Mouse (Mus musculus) small intestine, adult 2 months (tissue): ENCODE data around the gene Wnk2. TPM values are rescaled to one million over a fixed set of nuclear protein-coding genes. Genes with fewer than 3 reads are reported as not detected.

Experiments used
- H3K27ac ChIP-seq: fragments of 200-500 bp; 2 replicates; pipeline ENCODE4 v1.5.1; 2012; ENCODE audit warnings: low read depth, low read length, control low read depth, inconsistent platforms; ENCODE audit not compliant: insufficient read depth
- H3K27me3 ChIP-seq: fragments of 200-500 bp; 2 replicates; pipeline ENCODE4 v1.6.1; 2012; ENCODE audit warnings: mild to moderate bottlenecking, moderate library complexity, low read length, inconsistent platforms; ENCODE audit not compliant: control insufficient read depth, insufficient read depth
- H3K36me3 ChIP-seq: fragments of 200-500 bp; 2 replicates; pipeline ENCODE4 v1.6.1; 2012; ENCODE audit warnings: mild to moderate bottlenecking, low read length, control low read depth, inconsistent platforms; ENCODE audit not compliant: control insufficient read depth, insufficient read depth
- H3K4me1 ChIP-seq: fragments of 200-500 bp; 2 replicates; pipeline ENCODE4 v1.6.1; 2012; ENCODE audit warnings: low read length, inconsistent platforms, mixed read lengths; ENCODE audit not compliant: control insufficient read depth, insufficient read depth, insufficient read length
- H3K4me3 ChIP-seq: fragments of 200-500 bp; 2 replicates; pipeline ENCODE4 v1.5.1; 2012; ENCODE audit warnings: low read depth, mild to moderate bottlenecking, control low read depth, inconsistent platforms, low read length, moderate library complexity
- CTCF ChIP-seq: fragments of 200-500 bp; IDR thresholded peaks from 2 replicates; pipeline ENCODE4 v1.5.1; 2012; ENCODE audit warnings: low read depth, mild to moderate bottlenecking, control low read depth, inconsistent platforms, low read length, moderate library complexity, mixed read lengths; ENCODE audit not compliant: insufficient replicate concordance, insufficient read length; ENCODE audit errors: extremely low read depth
- POLR2A ChIP-seq: fragments of 200-500 bp; IDR thresholded peaks from 2 replicates; pipeline ENCODE4 v1.6.1; 2012; ENCODE audit warnings: low read depth, mild to moderate bottlenecking, control low read depth, inconsistent platforms, low read length, moderate library complexity
- WGBS: fragments of 180-500 bp; shearing (Covaris S2); methylation state at CpG from one replicate; pipeline ENCODE4 v1.1.7; 2018; 5-methylcytosine and 5-hydroxymethylcytosine counted together
- polyA plus RNA-seq: library from polyadenylated mRNA; depleted of rRNA; stranded (reverse); fragments of >200 nt; gene quantifications from 2 replicates; pipeline ENCODE4 v1.2.3, GENCODE M21; 2012

Gene Wnk2
- polyA plus RNA-seq, 1 experiment = 19.5 TPM

DNA sequence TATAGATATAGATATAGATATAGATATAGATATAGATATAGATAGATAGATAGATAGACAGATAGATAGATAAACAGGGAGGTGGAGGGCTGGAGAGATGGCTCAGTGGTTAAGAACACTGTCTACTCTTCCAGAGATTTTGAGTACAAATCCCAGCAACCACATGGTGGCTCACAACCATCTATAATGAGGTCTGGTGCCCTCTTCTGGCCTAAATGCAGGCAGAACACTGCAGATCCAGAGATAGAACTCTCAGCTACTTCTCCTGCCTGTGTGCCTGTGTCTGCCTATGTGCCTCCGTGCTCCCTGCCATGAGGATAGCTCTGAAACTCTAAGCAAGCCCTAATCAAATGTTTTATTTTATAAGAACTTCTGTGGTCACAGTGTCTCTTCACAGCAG, 100.4 kb downstream of the Wnk2 start:
- Histone ChIP-seq H3K27me3 (no peaks in the 10 kb centered on the region), H3K36me3 (peaks cover 2% of the 10 kb centered on the region; the same call in 1 of the 2 replicates), H3K4me3 (no peak overlapping the region), H3K27ac (no peak overlapping the region), H3K4me1 (no peaks in the 10 kb centered on the region)
- TF ChIP-seq POLR2A (no peak), CTCF (no peak)
- 100% methylated on average over 1 of the region's 1 CpGs for WGBS

DNA sequence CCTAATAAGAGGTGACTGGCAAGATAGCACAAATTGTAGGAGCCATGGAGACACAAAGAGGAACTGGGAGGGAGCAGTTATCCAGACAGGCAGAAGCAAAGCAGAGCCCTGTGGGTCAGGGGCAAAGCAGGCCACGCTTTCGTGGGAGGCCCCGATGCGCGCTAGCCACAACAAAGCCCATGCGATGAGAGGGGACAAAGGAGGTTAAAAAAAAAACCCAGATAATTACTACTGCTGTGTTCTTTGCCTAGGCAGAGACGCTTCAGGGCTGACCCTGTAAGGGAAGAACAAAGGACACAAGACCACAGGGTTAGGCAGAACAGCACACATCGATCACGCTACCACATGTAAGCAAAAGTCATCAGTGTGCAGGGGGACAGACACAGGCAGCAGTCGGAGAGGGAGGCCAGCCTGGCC, 103.7 kb downstream of the Wnk2 start:
- H3K27me3 ChIP-seq = no peaks in the 10 kb centered on the region
- 91% methylated on average over 10 of the region's 10 CpGs for WGBS
- H3K4me1 ChIP-seq = no peaks in the 10 kb centered on the region
- no peaks in the 10 kb centered on the region for H3K36me3 ChIP-seq
- TF ChIP-seq CTCF (no peak), POLR2A (no peak)
- no peak overlapping the region for H3K4me3 ChIP-seq
- no peak overlapping the region for H3K27ac ChIP-seq

- Histone ChIP-seq H3K27ac (no peak overlapping the region), H3K4me1 (no peaks in the 10 kb centered on the region), H3K4me3 (no peak overlapping the region), H3K27me3 (no peaks in the 10 kb centered on the region), H3K36me3 (peaks cover 3% of the 10 kb centered on the region; the same call in 1 of the 2 replicates)
- TF ChIP-seq CTCF (no peak), POLR2A (no peak)
- WGBS = 95% methylated on average over 15 of the region's 15 CpGs
Observed at GRCm38 (mm10) chr13:49042371-49042770, 105.4 kb downstream of the Wnk2 start.

- Histone ChIP-seq H3K36me3 (peaks cover 6% of the 10 kb centered on the region; the same call in 1 of the 2 replicates), H3K27ac (no peak overlapping the region), H3K4me3 (no peak overlapping the region), H3K4me1 (no peaks in the 10 kb centered on the region), H3K27me3 (no peaks in the 10 kb centered on the region)
- TF ChIP-seq POLR2A (no peak), CTCF (no peak)
- 87% methylated on average over 7 of the region's 7 CpGs for WGBS
Observed at GRCm38 (mm10) chr13:49036928-49037574, 110.8 kb downstream of the Wnk2 start.

DNA sequence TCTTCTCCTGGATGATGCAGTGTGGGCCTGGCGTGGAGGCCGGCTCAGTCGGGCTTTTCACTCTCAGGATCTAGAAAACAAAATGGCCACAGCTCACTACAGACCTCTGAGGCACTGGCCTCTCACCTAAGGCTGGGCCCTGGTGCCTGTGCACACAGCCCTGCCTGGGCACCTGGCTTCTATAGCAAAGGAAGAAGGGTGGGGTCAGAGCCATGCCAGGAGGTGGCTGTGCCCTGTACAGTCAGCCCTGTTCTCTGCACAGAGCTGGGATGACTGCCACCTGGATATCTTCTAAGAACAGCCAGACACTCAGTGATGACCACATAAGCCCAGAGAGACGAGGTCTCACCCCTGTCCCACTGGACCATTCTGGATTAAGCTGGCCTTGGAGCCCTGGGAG, 111.4 kb downstream of the Wnk2 start:
- Histone ChIP-seq H3K27ac (no peak overlapping the region), H3K36me3 (peaks cover 6% of the 10 kb centered on the region; the same call in 1 of the 2 replicates), H3K27me3 (no peaks in the 10 kb centered on the region), H3K4me1 (no peaks in the 10 kb centered on the region), H3K4me3 (no peak overlapping the region)
- TF ChIP-seq POLR2A (no peak), CTCF (no peak)
- 94% methylated on average over 4 of the region's 4 CpGs for WGBS

- no peak overlapping the region for H3K27ac ChIP-seq
- 59% methylated on average over 2 of the region's 2 CpGs for WGBS
- TF ChIP-seq CTCF (no peak), POLR2A (no peak)
- peaks cover 3% of the 10 kb centered on the region; the same call in 1 of the 2 replicates for H3K36me3 ChIP-seq
- peaks cover 9% of the 10 kb centered on the region; the same call in 1 of the 2 replicates for H3K4me1 ChIP-seq
- no peak overlapping the region for H3K4me3 ChIP-seq
- no peaks in the 10 kb centered on the region for H3K27me3 ChIP-seq
Observed at GRCm38 (mm10) chr13:49031029-49031428, 116.8 kb downstream of the Wnk2 start.

DNA sequence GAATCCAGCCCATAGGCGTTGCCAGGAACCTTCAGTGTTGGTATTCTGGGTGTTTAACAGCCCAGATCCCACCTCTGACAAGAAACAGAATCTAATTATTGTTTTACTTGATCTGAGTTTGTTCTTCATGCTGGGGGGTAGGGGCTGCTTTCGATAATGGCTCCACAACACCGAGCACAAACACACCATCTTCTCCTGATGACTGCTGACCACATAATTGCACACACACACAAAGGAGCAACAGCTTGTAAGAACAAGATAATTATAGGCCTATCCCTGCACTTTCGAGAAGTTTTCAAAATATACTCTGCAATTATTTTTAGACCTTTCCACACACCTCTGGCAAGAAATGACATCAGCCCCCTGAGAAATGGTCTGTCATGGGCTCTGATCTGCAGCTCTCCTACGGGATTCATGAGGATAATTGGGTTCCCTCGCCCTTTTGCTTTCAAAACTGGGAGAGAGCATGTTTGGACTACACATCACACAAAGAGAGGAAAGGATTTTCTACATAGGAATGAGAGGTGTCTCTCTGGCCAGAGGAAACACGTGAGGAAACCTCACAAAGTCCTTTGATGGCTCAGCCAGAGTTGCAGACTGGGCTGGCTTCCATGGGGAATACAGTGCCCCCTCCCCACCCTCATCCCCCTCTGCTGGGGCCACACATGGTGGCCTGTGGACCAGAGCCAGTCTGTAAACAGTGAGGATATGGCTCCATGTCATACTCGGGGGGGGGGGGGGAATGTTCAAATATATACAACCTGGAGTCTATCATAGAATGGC, 118.9 kb downstream of the Wnk2 start:
- Histone ChIP-seq H3K4me1 (peaks cover 17% of the 10 kb centered on the region), H3K36me3 (no peaks in the 10 kb centered on the region), H3K27me3 (no peaks in the 10 kb centered on the region), H3K4me3 (no peak overlapping the region), H3K27ac (no peak overlapping the region)
- TF ChIP-seq CTCF (no peak), POLR2A (no peak)
- 71% methylated on average over 8 of the region's 8 CpGs for WGBS
